Mouse (Mus musculus) natural killer cell, adult 2 months (primary cell): ENCODE measurements around the gene Olfr556.
"Not testable (repeated sequence)": the region's sequence is repeated elsewhere in the genome, so short reads cannot be mapped to it uniquely, and the experiment has no call there.

Experiments
- DNase-seq, 2 experiments: peaks; one replicate each; pipeline ENCODE4 v3.0.0; 2022; ENCODE audit warnings: low spot score in 2 of 2

Gene Olfr556

GRCm38 (mm10) chr7:102664599-102664998 is at the start of gene Olfr556:
Gene Olfr556, plus strand, starts transcription at chr7:102664899.
- DNase-seq = no peak

GRCm38 (mm10) chr7:102618118-102618517 is 46.6 kb upstream of the Olfr556 start, which contains the start of gene Olfr553:
Gene Olfr553, minus strand, starts transcription at chr7:102618218.
- no peak for DNase-seq

- DNase-seq = no peak
Observed at GRCm38 (mm10) chr7:102619608-102620007, 45.1 kb upstream of the Olfr556 start.

DNA sequence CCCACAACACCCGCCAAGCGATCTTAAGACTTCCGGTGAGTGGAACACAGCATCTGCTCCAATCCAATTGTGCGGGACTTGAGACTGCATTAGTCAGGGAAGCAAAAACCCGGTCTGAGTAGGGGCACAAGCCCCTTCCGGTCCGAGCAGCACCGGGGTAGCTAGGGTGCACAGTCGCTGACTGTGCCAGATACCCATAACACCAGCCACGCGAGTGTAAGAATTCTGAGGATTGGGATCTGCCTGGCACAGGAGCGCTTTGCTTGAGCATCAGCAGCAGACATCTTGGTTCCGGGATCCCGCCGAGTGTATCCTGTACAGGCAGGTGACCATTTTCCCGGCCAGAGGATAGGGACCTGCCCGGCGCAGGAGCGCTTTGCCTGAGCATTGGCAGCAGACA is 44.3 kb upstream of the Olfr556 start:
- not testable (repeated sequence) for DNase-seq

DNA sequence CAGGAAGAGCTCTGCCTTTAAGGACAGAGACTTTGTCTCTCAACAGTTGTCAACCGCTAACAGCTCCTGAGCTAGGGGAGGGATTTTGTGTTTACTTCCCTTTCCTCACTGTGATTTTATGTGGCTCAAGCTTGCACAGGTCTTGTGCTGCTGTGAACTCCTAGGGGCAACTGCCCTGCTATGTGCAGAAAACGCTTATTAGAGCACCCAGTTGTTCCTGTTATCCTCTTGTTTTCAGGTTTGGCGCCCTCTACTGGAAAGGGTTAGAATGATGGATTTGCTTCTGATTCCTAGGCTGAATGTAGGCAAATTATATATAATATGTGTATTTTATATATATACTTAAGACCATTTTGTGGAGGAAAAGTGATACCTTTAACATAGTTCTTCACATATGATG is 28.0 kb upstream of the Olfr556 start:
- DNase-seq = peak; percentile 21 to 54

- DNase-seq = no peak
Observed at GRCm38 (mm10) chr7:102638132-102638531, 26.6 kb upstream of the Olfr556 start, which contains the start of gene Olfr554. Gene Olfr554, plus strand, starts transcription at chr7:102638432.

- not testable (repeated sequence) for DNase-seq
Observed at GRCm38 (mm10) chr7:102644945-102645344, 19.8 kb upstream of the Olfr556 start.

DNA sequence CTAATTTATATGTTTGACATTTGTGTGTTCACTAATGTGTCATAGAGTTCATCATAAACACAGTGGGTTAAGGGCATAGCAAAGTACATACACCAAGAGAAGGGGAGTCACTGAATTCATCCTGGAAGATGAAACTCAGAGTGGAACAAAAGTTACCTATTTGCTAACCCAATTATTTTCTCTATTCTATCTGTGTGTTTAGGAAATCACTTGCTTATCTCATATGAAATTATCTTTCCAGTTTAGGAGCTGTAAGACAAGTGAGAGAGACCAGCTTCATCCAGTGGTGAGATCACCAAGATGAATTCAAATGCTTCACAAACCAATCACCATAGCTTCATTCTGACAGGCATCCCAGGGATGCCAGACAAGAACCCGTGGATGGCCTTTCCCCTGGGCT is 6.2 kb upstream of the Olfr556 start, which contains the start of gene Olfr555:
Gene Olfr555 (plus strand): TSS at position 301 of the 400 bp plus-strand sequence.
- DNase-seq = no peak

DNA sequence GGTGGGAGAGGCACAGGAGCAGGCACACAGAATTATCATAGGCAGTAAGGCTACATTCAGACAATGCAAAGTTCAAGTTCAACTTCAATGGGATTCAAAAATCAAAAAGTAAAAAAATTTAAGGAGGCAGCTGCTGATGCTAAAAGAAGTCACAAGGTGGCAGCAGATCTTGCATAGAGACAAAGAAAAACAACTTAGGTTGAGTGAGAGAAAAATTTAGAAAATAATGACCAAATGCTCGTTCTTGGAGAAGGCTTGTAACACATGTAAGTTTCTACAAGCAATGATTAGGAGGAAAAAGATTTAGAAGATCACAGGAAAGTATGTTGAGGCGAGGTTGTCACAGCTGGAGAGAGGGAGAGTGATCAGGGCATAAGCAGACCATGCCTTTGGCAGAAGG is 679 bp downstream of the Olfr556 start:
- DNase-seq = no peak

GRCm38 (mm10) chr7:102676225-102676624 is 11.5 kb downstream of the Olfr556 start:
- DNase-seq = no peak

DNA sequence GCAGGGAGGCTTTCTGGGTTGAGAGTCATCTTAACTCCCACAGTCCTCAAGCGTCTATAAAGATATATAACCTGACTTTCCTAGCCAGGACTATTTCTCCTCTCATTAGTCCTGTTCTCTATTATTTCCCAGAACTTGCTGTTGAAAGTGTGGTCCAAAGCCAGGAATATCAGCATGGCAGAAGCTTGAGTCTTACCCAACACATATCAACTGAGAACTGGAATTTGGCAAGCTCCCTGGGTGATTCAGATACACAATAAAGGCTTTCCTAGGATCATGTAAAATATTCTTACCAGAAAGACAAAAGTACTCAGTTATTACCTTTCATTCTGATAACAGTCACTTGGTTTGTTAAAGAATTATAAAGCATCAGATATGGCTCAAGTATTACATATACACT is 17.2 kb downstream of the Olfr556 start:
- DNase-seq = no peak

DNA sequence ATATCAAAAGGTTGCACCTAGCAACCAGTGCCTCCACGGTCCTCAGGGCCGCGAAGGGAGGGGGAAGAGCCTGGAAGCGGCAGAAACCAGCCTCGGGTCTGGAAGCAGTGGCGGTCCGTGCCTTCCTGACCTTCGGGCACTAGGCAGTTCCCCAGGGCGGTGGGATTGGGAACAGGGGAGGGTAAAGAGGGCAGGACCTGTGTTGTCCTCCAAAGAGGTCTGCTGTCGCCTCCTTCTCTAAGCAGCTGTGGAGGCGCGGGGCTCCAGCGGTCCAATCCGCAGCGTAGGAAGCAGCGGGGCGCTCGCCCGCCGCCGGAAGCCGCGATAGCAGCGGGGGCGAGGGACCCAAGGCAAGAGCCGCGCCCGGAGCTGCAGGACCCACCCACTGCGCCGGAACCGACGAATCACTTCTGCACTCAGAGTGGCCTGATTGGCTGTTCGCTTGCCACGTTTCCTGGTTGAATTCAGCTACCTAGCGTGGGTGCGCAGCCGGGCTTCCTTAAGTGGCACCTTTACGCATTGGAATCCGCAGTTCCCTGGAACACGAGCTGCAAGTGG is 22.3 kb downstream of the Olfr556 start, which contains the start of gene Trim68:
Gene Trim68 (minus strand): TSS at position 384 of the 558 bp plus-strand sequence.
- peak; percentile 76 to 85 for DNase-seq

GRCm38 (mm10) chr7:102695358-102696125 is 30.8 kb downstream of the Olfr556 start, which contains the start of gene Olfr557:
Gene Olfr557, plus strand, starts transcription at chr7:102695910.
- peak; percentile 25 to 26 for DNase-seq

DNA sequence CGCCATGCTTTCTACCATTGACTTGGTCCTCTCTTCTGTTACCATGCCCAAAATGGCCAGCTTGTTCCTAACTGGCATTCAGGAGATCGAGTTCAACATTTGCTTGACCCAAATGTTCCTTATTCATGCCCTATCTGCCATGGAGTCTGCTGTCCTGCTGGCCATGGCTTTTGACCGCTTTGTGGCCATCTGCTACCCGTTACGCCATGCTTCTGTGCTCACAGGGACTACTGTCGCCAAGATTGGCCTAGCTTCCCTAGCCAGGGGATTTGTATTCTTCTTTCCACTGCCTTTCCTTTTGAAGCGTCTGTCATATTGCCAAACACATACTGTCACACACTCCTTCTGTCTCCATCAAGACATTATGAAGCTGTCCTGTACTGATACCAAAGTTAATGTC is 33.8 kb downstream of the Olfr556 start:
- DNase-seq = no peak

DNA sequence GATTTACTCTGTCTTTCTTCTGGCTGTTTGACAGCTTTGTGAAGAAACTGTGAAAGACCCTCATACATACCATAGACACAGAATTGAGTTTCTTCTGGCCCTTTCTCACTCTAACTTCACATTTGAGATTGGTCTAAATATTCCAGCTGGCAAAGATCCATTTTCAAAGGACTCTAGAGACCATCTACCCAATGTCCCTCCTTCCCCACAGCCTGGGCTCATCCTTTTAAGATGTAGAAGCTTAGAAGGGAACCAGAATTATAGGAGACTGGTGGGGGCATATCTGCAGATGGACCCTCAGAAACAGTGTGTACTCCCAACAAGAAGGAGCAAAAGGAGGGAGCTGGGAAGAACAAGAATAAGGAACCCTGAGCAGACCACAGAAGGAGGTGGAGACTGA is 37.2 kb downstream of the Olfr556 start, which contains the start of gene Olfr558:
Gene Olfr558 (plus strand): TSS at position 301 of the 400 bp plus-strand sequence.
- no peak for DNase-seq

DNA sequence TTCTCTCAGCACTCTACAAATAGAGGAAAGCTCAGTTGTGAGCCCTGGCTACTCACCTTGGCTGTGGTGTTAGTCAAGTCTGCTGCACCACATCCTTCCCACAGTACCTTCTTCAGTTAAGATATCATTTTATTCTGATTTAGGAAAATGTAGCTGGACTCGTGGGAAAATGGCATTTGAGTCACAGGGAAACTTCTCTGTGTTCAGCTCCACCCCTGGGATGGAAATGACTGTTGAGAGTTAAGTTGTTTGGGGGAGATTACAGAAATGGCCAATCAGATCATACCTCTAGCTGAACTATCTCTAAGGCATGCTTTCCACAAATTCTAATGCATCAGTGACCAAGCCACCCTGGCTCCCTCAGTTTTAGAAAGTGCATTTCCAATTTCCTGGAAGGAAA is 54.3 kb downstream of the Olfr556 start, which contains the start of gene Olfr33:
Gene Olfr33 (minus strand): TSS at position 101 of the 400 bp plus-strand sequence.
- DNase-seq = no peak
